Comparison of ENCODE assay signal across 13 mouse cellular contexts in genomic region chr3:89305551-89306325, GRCm38 (mm10). TPM values are rescaled to one million over a fixed set of nuclear protein-coding genes. Genes with fewer than 3 reads are reported as not detected.
DNase-seq lines count a peak whose midpoint lies in the region; ATAC-seq and TF ChIP-seq lines count a peak whose summit lies in the region.
"Had no signal": no experiment of that assay in that cellular context is flagged by ENCODE, and none has a peak within 500 bp of the region (broad histone marks: within the 10 kb centered on the region; RNA-seq: fewer than 3 reads in every experiment).

No protein-coding gene starts in this region.

- TF ChIP-seq CTCF in lung, adult 2 months (IDR thresholded peaks at IDR 0.05; ENCODE audit: insufficient read depth, low read length): no peak

- H3K27ac ChIP-seq in intestine, embryonic 16.5 days (ENCODE audit: low read length): peak overlapping the region; percentile 71
- peak overlapping the region; percentile 77 for H3K27ac ChIP-seq in limb, embryonic 12.5 days

- H3K36me3 ChIP-seq in intestine, embryonic 16.5 days (ENCODE audit: control insufficient read depth, insufficient read depth, low read length): no peaks in the 10 kb centered on the region
- no peaks in the 10 kb centered on the region for H3K36me3 ChIP-seq in limb, embryonic 12.5 days

- H3K9ac ChIP-seq in intestine, embryonic 16.5 days (ENCODE audit: low read depth, low read length): peak overlapping the region; percentile 25; the same call in 1 of the 2 replicates
- no peak overlapping the region for H3K9ac ChIP-seq in limb, embryonic 12.5 days (replicated peaks)

- TF ChIP-seq POLR2A in lung, adult 2 months (IDR thresholded peaks at IDR 0.05; ENCODE audit: borderline replicate concordance, extremely low read depth, low read depth, low read length): no peak

- WGBS in lung, adult 2 months: 67% methylated on average over 8 of the region's 8 CpGs
- 61% methylated on average over 8 of the region's 8 CpGs for WGBS in intestine, embryonic 16.5 days
- WGBS in limb, embryonic 12.5 days: 50% methylated on average over 8 of the region's 8 CpGs

- 0 out of 2 replicates have a peak, but pooled peaks cover 2% of the 10 kb centered on the region for H3K4me1 ChIP-seq in lung, adult 2 months (ENCODE audit: control insufficient read depth, insufficient read depth, low read length)
- H3K4me1 ChIP-seq in intestine, embryonic 16.5 days (ENCODE audit: control insufficient read depth, insufficient read depth, low read length): peaks cover 15% of the 10 kb centered on the region
- H3K4me1 ChIP-seq in limb, embryonic 12.5 days (replicated peaks): peaks cover 16% of the 10 kb centered on the region

- H3K4me2 ChIP-seq in intestine, embryonic 16.5 days (ENCODE audit: low read depth, low read length): no peak overlapping the region
- H3K4me2 ChIP-seq in limb, embryonic 12.5 days: no peak overlapping the region

- H3K9me3 ChIP-seq in intestine, embryonic 16.5 days (ENCODE audit: control insufficient read depth, low read length): no peaks in the 10 kb centered on the region
- H3K9me3 ChIP-seq in limb, embryonic 12.5 days: peaks cover under 1% of the 10 kb centered on the region; the same call in 1 of the 2 replicates

- DNase-seq in adrenal gland, adult 2 months: peak; percentile 34
- DNase-seq in adrenal gland, adult 8-10 months: no peak
- peak; percentile 28 for DNase-seq in lung, adult 2 months
- DNase-seq in lung, postnatal 25 days (ENCODE audit: low spot score): no peak
- no peak for DNase-seq in natural killer cell, adult 2 months (ENCODE audit: low spot score in 2 of 2)
- no peak for DNase-seq in cerebellum, adult 11 months
- DNase-seq: cerebellum, adult 8-10 months; thymus, postnatal 14 days had no signal

- peak; percentile 19 for ATAC-seq in intestine, embryonic 16.5 days
- ATAC-seq in limb, embryonic 12.5 days (ENCODE audit: insufficient number of reproducible peaks, insufficient read depth, low FRiP score, low TSS enrichment, low read depth): no peak; the same call in 1 of the 2 replicates
- ATAC-seq: inflammation-experienced regulatory T-cells, adult 6 months had no signal

- H3K27me3 ChIP-seq in intestine, embryonic 16.5 days (replicated peaks; ENCODE audit: control insufficient read depth, insufficient read depth, low read length): no peaks in the 10 kb centered on the region
- H3K27me3 ChIP-seq in limb, embryonic 12.5 days: no peaks in the 10 kb centered on the region

- no peak overlapping the region for H3K4me3 ChIP-seq in lung, adult 2 months (replicated peaks; ENCODE audit: extremely low read depth, low read depth, low read length)
- H3K4me3 ChIP-seq in intestine, embryonic 16.5 days (ENCODE audit: low read length): no peak overlapping the region
- H3K4me3 ChIP-seq in limb, embryonic 12.5 days (replicated peaks): no peak overlapping the region
- H3K4me3 ChIP-seq: myocyte had no signal

RNA-seq across cellular contexts. Expression of gene Efna3, which starts 17.0 kb away (rescaled TPM):
- total RNA-seq in adrenal gland, adult 2 months (2021): under 1 TPM; 0.26 to 0.55 TPM
- 0.21 and 1.0 TPM in 2 replicates for polyA plus RNA-seq in adrenal gland, adult 2 months (2012; rRNA removed)
- total RNA-seq in adrenal gland, adult 8-10 months (2022): 1 to 10 TPM in 1 of 4 experiments, under 1 TPM in 3; 0.15 to 1.5 (median 0.62) TPM
- 4.1 and 20.3 TPM in 2 replicates for polyA plus RNA-seq in lung, adult 2 months (2012; rRNA removed)
- polyA plus RNA-seq in intestine, embryonic 16.5 days (2015; fragmentation: Nextera tagmentation; extraction: Ambion mirVana): 5.9 and 7.5 TPM in 2 replicates
- 17.6 and 21.3 TPM in 2 replicates for polyA plus RNA-seq in limb, embryonic 12.5 days (2016; fragmentation: Nextera tagmentation; extraction: Ambion mirVana)
- total RNA-seq: megakaryocyte progenitor cell, adult 5-6 weeks had no signal
- polyA plus RNA-seq: inflammation-experienced regulatory T-cells, adult 6 months had no signal

RNA-seq across cellular contexts. Expression of gene Efna1, which starts 24.8 kb away (rescaled TPM):
- total RNA-seq in adrenal gland, adult 2 months (2021): 10 to 100 TPM in 1 of 2 experiments, 1 to 10 TPM in 1; 8.0 to 16.6 TPM
- polyA plus RNA-seq in adrenal gland, adult 2 months (2012; rRNA removed): 17.5 and 24.0 TPM in 2 replicates
- 10 to 100 TPM; 15.9 to 28.0 (median 21.0) TPM for total RNA-seq in adrenal gland, adult 8-10 months (2022)
- 132 and 134 TPM in 2 replicates for polyA plus RNA-seq in lung, adult 2 months (2012; rRNA removed)
- 62.9 and 69.6 TPM in 2 replicates for polyA plus RNA-seq in intestine, embryonic 16.5 days (2015; fragmentation: Nextera tagmentation; extraction: Ambion mirVana)
- polyA plus RNA-seq in limb, embryonic 12.5 days (2016; fragmentation: Nextera tagmentation; extraction: Ambion mirVana): 36.9 and 40.4 TPM in 2 replicates
- polyA plus RNA-seq: inflammation-experienced regulatory T-cells, adult 6 months had no signal

RNA-seq across cellular contexts. Expression of gene Efna4, which starts 32.1 kb away (rescaled TPM):
- 1 to 10 TPM in 1 of 2 experiments, under 1 TPM in 1; 0.63 to 1.9 TPM for total RNA-seq in adrenal gland, adult 2 months (2021)
- 1.8 and 3.5 TPM in 2 replicates for polyA plus RNA-seq in adrenal gland, adult 2 months (2012; rRNA removed)
- total RNA-seq in adrenal gland, adult 8-10 months (2022): 1 to 10 TPM; 1.1 to 3.5 (median 1.9) TPM
- polyA plus RNA-seq in lung, adult 2 months (2012; rRNA removed): 7.3 and 9.3 TPM in 2 replicates
- 12.1 and 14.1 TPM in 2 replicates for polyA plus RNA-seq in intestine, embryonic 16.5 days (2015; fragmentation: Nextera tagmentation; extraction: Ambion mirVana)
- 53.2 and 55.1 TPM in 2 replicates for polyA plus RNA-seq in limb, embryonic 12.5 days (2016; fragmentation: Nextera tagmentation; extraction: Ambion mirVana)

RNA-seq across cellular contexts. Expression of gene Slc50a1, which starts 35.4 kb away (rescaled TPM):
- 10 to 100 TPM; 49.9 to 54.7 TPM for total RNA-seq in adrenal gland, adult 2 months (2021)
- polyA plus RNA-seq in adrenal gland, adult 2 months (2012; rRNA removed): 153 TPM in 2 replicates
- total RNA-seq in adrenal gland, adult 8-10 months (2022): 10 to 100 TPM; 54.2 to 80.1 (median 64.9) TPM
- polyA plus RNA-seq in lung, adult 2 months (2012; rRNA removed): 228 and 297 TPM in 2 replicates
- polyA plus RNA-seq in intestine, embryonic 16.5 days (2015; fragmentation: Nextera tagmentation; extraction: Ambion mirVana): 62.7 and 74.1 TPM in 2 replicates
- 58.5 and 66.3 TPM in 2 replicates for polyA plus RNA-seq in limb, embryonic 12.5 days (2016; fragmentation: Nextera tagmentation; extraction: Ambion mirVana)

RNA-seq across cellular contexts. Expression of gene Adam15, which starts 44.1 kb away (rescaled TPM):
- 10 to 100 TPM; 56.1 to 87.5 TPM for total RNA-seq in adrenal gland, adult 2 months (2021)
- polyA plus RNA-seq in adrenal gland, adult 2 months (2012; rRNA removed): 142 and 182 TPM in 2 replicates
- 10 to 100 TPM; 58.4 to 85.4 (median 71.3) TPM for total RNA-seq in adrenal gland, adult 8-10 months (2022)
- 190 and 225 TPM in 2 replicates for polyA plus RNA-seq in lung, adult 2 months (2012; rRNA removed)
- polyA plus RNA-seq in intestine, embryonic 16.5 days (2015; fragmentation: Nextera tagmentation; extraction: Ambion mirVana): 49.3 and 51.6 TPM in 2 replicates
- 27.0 and 32.1 TPM in 2 replicates for polyA plus RNA-seq in limb, embryonic 12.5 days (2016; fragmentation: Nextera tagmentation; extraction: Ambion mirVana)

Comparison
In these comparisons a context has a peak if more than half of its experiments do, and no peak if none do; other contexts are left out.
1. DNase-seq: peak in adrenal gland, adult 2 months (single experiment) and lung, adult 2 months (single experiment); none in adrenal gland, adult 8-10 months (single experiment), lung, postnatal 25 days (single experiment), natural killer cell, adult 2 months (0 of 2) and cerebellum, adult 11 months (single experiment).